Mouse (Mus musculus) NIH3T3 (cell line): ENCODE measurements at regions not wholly inside any gene's neighbourhood (a gene's known extent, or its start where the extent isn't known, plus 50 kb on each side); places are given as distances from the start of the nearest gene placed in this dataset.
A peak's percentile ranks its signal among the peaks of the same experiment; 100 is the strongest.

ENCODE experiments used
- DNase-seq: peaks from one replicate; pipeline ENCODE4 v3.0.0-alpha.2; 2012; ENCODE audit warnings: low read depth

DNA sequence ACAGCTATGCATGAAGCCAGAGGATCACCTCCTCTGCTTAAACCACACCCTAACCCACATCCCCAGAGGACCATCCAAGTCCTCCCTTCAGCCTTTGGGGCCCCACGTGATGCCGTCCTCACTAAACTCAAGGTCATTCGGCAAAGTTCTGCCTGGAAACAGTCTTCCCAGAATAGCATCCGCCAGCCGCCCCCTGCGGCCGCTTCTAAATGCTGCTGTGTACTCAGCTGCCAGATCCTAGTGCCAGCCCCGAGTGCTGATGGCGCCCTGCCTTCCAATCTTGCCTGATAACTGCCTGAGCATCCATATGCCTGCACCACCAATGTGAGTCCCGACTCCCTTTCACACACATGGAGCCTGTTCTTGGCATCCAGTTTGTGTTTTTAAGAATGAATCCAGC is 247.9 kb upstream of the Sulf2 start:
- peak; percentile 9 for DNase-seq

DNA sequence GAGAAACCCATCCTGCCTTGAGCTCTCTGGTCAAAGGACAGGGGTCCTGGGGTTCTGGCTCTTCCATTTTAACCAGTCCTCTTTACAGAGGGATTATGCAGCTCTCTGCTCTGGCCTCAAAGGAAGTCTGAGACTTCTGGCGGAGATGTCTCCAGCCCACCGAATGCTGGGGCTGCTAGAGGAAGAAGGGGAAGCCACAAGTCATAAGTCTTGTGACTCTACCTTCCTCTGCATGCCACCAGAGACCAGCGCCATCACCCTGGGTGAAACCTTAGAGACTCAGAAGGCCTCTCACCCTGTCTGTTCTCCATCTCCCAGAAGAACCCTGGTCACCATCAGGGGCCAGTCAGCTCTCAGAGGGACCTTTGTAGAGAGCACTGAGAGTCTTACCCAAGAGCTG is 246.4 kb upstream of the Sulf2 start:
- DNase-seq = no peak

DNA sequence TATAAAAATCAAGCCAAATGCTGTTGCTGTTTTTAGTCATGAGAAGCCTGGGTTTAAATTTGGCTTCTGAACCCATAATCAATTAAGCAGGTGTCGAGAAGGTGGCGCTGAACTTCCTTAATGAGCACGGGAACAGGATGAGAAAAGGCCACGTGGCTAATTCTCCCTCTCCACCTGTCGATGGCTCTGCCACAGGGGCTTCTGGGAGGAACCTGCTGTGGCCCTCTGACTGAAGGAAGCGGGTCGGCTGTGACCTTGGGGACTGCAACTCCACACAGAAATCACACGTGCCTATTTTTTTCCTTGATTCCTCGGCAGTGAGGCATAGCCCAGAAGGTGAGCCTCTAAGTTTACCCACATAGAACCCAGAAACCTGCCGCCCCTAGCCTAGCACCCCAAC is 244.8 kb upstream of the Sulf2 start:
- no peak for DNase-seq

DNA sequence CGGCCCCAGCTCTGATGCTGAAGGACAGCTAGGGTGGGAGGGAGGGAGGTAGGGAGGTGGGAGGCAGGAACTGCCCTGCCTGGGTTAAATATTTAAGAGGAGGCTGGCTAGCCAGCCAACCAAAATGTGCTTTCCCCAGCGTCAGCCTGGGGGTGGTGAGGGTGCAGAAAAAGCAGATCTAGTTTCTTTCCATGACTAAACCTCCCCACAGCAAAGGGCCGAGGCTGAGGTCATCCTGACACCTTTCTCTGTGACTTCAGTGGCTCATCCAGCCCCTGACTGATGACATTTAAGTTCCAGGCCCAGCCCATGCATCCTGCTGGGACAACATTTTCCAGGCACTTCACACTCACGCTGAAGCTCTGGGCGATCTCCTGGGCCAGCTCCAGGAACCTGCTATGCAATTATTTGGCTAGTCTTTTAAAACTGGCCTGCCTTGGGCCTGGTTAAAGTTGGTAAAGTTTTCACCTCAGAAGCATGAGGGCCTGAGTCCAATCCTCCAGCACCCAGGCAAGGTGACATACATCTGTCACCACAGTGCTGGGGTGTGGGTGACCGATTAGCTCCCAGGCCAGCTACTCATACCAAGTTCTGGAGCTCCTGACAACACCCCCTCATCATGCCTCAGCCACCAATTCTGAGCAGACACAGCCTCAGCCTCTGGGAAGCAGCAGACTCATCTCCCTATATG is 243.8 kb upstream of the Sulf2 start:
- DNase-seq = peak; percentile 87

DNA sequence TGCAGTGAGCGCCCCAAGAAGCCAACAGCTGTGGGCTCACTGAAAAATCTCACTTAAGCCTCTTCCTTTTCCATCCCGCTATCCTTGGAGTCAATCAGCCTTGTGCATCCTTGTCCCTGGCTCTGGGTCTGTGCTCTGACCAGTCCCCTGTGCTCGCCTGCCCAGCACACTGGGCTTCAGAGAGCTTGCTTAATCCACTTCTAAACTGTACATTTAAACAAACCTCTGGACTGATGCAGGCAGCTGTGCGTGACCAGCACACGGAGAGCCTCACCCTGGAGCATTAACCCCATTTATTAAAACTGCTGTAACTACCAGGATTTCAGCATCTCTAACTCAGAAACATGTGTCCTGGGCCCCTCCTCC is 243.3 kb upstream of the Sulf2 start:
- DNase-seq = no peak

DNA sequence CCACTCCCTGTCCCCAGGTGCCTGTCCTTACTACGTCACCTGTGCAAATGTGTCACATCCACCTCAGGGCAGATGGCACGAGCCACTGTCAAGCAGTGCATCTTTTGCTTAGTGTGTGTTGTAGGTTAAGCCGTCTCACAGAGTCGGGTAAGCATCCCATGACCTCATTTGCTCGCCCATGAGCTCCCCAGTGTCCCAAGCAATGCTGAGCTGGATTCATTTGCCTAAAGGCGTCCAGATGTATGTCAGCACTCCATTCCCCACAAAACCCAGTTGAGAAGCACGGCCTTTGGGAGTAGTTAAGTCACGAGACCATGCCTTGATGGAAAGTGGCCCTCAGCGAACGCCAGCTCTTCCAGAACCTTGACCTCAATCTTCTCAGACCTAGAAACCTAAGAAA is 242.7 kb upstream of the Sulf2 start:
- DNase-seq = peak; percentile 31

DNA sequence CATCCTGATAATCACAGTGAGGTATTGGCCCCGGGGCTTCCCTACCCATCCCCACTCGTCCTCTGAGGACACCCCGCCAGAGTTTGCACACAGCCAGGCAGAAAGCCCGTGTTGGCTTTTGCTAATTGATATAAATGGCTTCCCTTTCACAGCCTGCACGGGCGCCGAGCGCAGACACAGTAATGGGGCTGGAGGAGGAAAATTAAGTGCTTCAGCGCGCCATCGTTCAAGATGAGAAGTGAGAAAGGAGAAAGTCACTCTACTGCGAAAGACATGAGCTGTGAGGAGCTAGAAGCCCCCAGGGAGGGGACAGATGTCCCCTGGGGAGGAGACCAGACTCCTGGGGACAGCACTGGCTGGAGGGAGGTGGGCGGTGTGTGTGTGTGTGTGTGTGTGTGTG is 239.2 kb upstream of the Sulf2 start:
- no peak for DNase-seq

DNA sequence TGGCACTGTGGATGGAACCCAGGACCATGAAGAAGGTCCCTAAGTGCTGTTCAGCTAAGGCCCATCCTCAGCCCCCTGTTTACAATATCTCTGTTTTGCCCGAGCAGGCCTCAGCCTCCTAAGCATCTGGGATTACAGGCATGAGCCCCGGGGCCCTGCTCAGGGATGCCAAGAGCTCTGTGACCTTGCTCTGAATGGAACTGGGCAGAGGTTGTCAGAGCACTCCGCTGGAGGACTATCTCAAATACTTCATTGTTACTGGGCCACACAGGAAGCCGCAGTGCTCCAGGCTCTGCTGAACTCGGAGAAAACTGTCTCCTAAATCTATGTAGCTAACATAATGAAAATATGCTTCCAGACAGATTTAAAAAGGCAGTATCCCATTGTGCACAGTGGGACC is 235.7 kb upstream of the Sulf2 start:
- no peak for DNase-seq

DNA sequence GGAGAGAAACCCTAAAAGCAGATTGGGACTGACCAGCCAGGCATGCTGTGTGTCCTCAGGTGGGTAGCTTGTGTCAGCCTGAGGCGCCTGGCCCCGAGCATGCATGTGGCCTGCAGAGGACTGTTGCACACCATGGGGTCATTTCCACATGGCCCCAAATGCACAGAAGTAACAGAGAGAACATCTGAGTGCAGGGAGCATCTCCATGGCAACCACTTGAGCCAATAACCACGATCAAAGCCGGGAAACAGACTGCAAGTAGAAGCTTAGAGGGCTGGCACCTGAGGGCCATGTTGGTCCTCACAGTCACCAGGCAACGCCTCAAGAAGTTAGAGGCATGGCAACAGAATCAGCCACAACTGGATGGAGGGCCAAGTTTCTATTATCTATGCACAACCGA is 232.6 kb upstream of the Sulf2 start:
- DNase-seq = no peak

DNA sequence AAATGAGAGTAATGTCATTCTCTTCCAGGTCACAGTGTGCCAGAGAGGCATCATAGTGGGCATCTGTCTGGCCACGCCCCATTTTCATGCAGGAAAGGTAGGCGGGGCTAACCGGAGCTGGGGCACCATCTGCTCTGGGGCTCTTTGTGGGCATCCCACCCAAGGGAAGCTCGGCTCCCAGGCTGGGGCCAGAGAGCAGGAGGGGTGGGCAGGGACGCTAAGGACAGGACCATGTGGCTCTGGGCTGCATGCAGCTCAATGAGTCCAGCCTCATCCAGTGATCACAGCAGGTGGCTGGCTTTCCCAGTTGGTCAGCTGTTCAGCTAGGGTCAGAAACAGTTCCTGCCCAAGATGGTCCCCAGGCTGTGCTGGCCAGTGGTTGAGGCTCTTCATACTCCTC is 231.4 kb upstream of the Sulf2 start:
- DNase-seq = no peak

DNA sequence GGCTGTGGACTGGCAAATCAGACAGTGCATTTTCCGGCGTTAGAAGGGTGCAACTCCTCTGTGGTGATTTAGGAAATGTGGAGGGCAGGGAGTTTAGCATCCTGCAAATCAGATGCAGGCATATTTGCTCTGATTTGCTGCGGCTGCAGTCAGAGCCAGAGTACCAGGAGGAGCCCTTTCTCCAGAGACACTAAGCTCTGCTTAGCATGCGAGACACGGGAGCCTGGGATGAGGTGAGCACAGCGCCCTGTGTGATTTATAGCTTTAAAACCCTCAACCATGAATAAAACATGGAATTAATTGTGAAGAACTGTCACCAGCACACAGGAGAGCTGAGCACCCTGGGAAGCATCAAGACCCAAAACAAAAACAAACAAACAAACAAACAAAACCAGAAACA is 229.1 kb upstream of the Sulf2 start:
- DNase-seq = no peak

DNA sequence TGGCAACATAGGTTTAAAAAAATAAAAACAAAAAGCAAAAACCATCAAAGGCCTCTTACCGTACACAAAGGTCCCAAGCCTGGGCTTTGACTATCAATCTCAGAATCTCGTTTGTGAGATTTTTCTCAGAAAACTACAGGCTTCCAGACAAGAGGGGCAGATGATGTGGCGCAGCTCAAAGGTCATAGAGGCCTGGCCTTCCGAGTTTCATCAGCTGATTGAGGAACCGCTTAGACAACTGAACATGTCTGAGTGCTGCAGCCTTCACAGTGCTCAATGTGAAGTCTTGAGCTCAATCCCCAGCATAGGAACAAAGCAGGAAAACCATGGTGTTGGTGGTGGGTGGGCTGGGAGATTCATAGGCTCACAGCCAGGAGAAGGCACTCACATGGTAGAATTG is 227.9 kb upstream of the Sulf2 start:
- DNase-seq = no peak

DNA sequence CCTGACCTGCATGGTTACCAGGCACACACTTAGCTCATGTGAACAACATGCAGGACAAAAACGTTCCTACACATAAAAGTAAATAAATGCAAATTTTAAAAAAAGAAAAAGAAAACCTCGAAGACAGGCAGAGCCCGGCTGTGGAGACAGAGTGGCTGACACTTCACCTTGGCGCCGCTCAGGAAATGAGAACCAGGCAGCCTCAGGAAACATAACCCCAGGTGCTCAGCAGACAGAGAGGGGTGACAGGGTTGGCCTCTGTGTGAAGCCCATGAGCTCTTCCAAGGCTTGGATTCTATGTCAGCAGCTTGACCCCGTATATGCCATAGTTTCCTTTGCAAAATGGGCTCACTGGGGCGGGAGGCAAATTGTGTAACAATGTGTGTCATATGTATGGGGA is 226.7 kb upstream of the Sulf2 start:
- no peak for DNase-seq

DNA sequence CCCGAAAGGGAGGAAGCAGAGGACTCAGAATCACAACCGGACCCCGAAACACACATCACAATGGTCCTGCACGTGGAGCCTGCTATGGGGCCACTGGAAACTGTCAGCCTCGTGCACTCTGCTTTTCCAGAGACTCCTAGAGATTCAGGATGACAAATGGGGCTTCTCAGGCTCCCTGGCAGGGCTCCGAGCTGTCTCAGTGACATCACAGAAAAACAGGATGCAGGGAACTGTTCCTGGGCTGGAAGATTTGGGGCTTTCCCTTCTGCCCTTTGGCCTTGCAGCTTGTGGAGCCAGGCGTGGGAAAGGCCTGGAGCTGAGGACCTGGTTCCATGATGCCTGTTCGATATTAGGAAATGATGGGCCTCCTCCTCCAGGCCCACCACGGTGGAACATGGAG is 225.4 kb upstream of the Sulf2 start:
- no peak for DNase-seq

DNA sequence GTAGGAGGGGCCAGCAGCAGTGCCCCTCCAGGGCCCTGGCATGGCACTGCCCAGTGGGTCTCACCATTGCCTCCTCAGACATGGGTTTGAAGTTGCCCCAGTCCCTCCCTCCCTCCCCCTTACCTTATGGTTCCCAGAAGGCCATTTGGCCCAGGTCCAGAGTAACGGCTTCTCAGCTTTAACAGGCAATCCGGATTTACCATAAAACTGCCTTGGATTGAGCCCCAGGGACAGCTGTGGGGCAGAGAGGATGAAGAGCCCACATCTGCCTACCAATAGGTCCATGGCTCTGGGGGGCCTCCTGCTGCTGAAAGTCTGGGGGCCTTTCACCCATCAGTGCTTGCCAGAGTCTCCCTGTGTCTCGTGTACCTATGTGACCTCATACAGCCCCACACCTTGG is 222.9 kb upstream of the Sulf2 start:
- DNase-seq = no peak

DNA sequence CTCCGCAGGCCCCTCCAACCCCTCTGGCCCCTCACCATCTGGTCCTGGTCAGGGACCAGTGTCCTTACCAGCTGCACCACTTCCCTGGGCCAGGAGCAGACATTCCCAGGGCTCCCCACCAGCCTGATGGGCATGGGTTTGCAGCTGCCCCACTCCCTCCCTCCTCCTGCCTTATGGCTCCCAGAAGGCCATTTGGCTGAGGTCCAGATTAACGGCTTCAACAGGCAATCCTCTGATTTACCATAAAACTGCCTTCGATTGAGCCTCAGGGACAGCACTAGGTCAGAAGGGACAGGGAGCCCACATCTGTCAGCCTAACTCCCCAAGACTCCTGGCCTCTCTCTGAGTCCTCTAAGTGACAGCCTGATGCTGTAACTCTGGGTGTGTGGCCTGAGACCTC is 221.9 kb upstream of the Sulf2 start:
- DNase-seq = peak; percentile 42

DNA sequence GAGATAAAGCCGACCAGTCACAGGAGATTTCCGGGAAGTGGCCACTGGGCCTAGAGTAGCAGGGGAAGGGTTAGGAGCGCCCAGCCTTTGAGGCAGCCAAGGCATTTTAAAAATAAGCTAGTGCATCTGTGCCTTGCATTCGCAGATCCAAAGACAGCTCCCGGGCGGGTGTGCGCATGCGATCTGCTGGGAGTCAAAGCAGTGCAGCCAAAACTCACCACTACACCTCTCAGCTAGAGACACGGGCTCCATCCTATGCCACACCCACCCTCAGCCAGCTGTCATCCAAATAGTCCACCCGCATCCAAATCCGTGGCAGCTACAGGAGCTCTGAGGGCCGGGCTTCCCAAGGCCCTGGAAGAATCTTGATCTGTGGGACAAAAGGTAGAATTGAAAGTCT is 220.2 kb upstream of the Sulf2 start:
- DNase-seq = no peak

DNA sequence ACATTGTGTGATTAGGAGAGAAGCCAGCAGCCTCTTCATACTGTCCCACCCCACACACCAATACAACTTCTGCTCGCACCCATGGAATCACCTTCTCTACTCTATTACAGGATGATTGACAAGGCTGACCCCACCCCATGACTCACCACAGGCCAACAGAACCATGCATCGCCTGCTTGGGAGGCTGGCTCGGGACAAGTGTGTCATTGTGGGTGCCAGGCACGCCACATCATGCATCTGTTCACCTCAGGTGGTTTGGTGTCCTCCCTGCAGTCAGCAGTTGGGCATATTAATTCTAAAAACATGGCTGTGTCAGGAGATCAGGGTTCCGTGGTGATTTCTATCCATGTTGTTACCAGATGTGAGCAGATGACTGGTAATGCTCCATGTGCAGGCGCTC is 215.3 kb upstream of the Sulf2 start:
- DNase-seq = peak; percentile 52

DNA sequence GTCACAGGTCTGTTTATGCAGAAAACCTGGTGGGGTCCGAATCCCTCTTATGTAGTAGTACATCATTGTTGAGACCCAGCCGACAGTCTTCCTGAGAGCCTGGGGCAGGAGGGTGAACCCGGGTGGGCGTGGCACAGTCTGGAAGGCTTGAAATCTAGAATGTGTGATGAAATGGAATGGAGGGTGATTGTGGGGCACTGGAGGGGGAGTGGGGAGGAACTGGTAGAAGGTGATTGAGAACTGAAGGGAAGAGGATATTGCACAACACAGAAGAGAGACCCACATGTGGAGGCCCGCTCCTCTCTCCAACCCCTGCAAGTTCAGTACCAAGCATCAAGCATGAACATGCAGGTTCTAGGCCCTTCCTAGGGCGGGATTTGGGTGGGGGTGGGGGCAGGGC is 206.2 kb upstream of the Sulf2 start:
- no peak for DNase-seq

DNA sequence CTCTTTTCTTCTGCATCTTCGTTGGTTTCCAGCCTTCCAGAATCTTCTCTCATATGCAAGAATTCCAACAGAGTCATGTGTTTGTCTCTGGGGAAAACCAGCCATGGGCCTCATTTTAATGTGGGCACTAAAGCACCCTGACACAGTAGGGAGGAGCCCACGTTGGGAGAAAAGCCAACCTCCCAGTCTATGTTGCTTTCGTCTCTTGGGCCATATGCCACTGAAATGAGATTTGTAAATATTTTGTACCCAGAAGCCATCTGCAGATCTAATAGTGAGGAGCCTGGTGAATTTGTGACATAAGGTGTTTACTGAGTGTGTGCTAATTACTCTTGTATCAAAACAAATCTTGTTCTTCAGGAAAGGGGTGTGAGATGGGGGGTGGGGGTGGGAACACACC is 205.3 kb upstream of the Sulf2 start:
- DNase-seq = peak; percentile 32

DNA sequence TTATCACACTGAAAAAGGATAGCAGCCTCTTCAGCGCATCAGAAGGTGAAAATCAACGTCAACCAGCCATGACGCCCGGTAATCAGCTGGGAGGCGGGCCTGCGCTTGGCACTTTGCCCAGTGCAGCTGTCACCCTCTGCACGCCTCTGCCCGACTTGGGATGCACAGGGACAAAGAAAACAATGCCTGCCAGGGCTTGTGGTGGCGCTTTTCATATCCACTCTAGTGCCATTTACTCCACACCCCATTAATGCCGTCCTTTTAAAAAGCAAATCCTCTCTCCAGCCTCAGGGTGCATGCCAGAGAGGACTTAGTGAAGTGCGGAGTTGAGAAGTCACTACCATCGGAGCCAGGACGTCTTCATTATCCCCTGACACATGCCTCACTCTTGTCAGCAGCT is 204.5 kb upstream of the Sulf2 start:
- DNase-seq = no peak

DNA sequence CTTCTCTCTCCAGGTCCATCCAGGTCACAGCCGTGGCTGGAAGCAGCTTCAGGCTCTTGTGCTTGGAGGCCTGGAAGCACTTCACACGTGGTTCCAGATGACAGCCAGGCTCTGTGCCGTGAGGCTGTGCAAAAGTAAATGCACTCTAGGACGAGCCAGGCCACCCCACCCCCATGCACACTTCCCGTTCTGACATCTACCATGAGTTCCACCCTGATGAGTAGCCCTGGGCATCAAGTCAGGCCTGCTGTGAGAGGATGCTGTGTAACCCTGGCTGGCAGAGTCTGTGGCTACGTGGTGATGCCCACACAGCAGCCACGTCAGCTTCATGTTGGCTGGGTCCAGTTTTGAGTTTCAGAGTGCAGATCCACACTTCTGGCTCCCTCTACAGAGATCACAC is 202.4 kb upstream of the Sulf2 start:
- DNase-seq = peak; percentile 82

DNA sequence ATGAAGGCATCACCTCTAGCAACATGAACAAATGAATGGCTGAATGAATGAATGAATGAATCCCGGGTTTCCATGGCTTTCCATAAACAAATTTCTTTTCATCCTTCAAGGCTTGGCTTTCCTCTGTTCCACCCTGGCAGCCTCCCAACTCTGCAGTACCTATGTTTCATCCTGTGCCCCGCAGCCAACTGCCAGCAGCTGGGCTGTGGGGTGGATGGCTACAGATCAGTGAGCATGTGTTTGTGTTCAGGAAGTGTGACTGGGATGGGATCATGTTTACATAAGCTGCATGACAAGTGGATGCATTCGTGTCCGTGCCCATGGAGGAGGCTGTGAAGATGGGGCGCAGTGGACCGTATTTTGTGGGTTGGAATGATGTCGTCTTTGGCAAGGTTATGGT is 200.5 kb upstream of the Sulf2 start:
- peak; percentile 41 for DNase-seq

DNA sequence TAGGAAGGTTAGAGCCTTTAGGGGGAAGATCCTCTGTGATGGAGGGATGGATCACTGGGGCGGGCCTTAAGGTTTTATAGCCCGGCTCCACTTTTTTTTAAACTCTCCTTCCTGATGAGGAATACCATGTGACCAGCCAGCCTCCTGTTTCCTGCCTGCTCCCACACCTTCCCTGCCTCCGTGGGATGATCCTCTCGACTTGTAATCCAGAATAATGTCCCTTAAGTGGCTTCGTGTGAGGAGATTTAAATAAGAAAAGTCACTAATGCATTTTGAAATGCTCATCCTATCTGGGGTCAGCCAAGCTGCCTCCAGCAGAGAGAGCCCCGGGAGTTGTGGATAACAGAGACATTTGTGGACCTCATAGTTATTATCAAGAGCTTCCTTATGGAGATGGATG is 200.0 kb upstream of the Sulf2 start:
- no peak for DNase-seq

DNA sequence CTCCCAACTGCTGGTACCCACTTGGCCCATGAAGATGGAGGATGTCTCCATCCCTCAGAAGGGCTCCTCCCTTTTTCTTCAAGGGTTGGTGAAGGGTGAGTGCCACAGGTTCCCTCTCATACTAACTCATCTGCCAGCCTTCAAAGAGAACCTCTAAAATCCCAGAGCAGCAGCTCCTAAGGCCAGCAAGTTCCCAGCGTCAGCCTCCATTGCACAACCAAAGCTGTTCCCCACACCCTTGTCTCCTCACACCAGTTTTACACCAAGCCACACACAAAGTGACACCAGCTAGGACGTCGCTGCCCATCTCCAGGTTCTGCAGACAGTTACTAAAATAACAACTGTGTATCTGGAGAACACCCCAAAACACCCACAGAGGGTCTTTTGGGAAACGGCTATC is 198.9 kb upstream of the Sulf2 start:
- DNase-seq = no peak
